Comparison of ENCODE assay signal across 11 mouse cellular contexts in genomic region chr10:79654946-79655395, GRCm38 (mm10). TPM values are rescaled to one million over a fixed set of nuclear protein-coding genes. Genes with fewer than 3 reads are reported as not detected.
DNase-seq lines count a peak whose midpoint lies in the region; ATAC-seq lines count a peak whose summit lies in the region.
"Had no signal": no experiment of that assay in that cellular context is flagged by ENCODE, and none has a peak within 500 bp of the region (broad histone marks: within the 10 kb centered on the region; RNA-seq: fewer than 3 reads in every experiment).

No protein-coding gene starts in this region.

- DNase-seq in right cerebral cortex, postnatal 10 days (ENCODE audit: low spot score in 2 of 2), result peak; percentile 76 to 92
- no peak for DNase-seq in right cerebral cortex, postnatal 14 days
- peak; percentile 78 for DNase-seq in midbrain, embryonic 10.5 days (ENCODE audit: low spot score)
- no peak for DNase-seq in adrenal gland, adult 18-20 months (ENCODE audit: low spot score in 2 of 2)
- DNase-seq in cerebellum, adult 18-20 months, result no peak
- DNase-seq in left cerebral cortex, adult 18-20 months (ENCODE audit: low spot score in 2 of 2), result no peak
- no peak for DNase-seq in thymus, postnatal 14 days
- DNase-seq: thymus, postnatal 4 days had no signal

- no peaks in the 10 kb centered on the region for H3K36me3 ChIP-seq in hindbrain, embryonic 16.5 days (ENCODE audit: control insufficient read depth, insufficient read depth, low read length)
- no peaks in the 10 kb centered on the region for H3K36me3 ChIP-seq in midbrain, embryonic 10.5 days
- H3K36me3 ChIP-seq: liver, embryonic 15.5 days had no signal

- H3K27me3 ChIP-seq in hindbrain, embryonic 16.5 days (replicated peaks; ENCODE audit: control insufficient read depth, insufficient read depth, low read length), result no peaks in the 10 kb centered on the region
- 0 out of 2 replicates have a peak, but pooled peaks cover 6% of the 10 kb centered on the region for H3K27me3 ChIP-seq in midbrain, embryonic 10.5 days (ENCODE audit: low read depth, poor library complexity, severe bottlenecking)

- no peak overlapping the region for H3K4me2 ChIP-seq in hindbrain, embryonic 16.5 days (ENCODE audit: low read length)
- H3K4me2 ChIP-seq: liver, embryonic 15.5 days had no signal

- H3K9ac ChIP-seq in hindbrain, embryonic 16.5 days (ENCODE audit: low read depth, low read length), result no peak overlapping the region
- H3K9ac ChIP-seq: liver, embryonic 15.5 days had no signal

- peaks cover 10% of the 10 kb centered on the region for H3K4me1 ChIP-seq in hindbrain, embryonic 16.5 days (ENCODE audit: control insufficient read depth, insufficient read depth, low read depth, low read length)
- H3K4me1 ChIP-seq in midbrain, embryonic 10.5 days, result peaks cover 19% of the 10 kb centered on the region
- H3K4me1 ChIP-seq: liver, embryonic 15.5 days had no signal

- H3K4me3 ChIP-seq in hindbrain, embryonic 16.5 days (ENCODE audit: low read length), result no peak overlapping the region
- H3K4me3 ChIP-seq in midbrain, embryonic 10.5 days, result no peak overlapping the region
- H3K4me3 ChIP-seq: liver, embryonic 15.5 days had no signal

- no peaks in the 10 kb centered on the region for H3K9me3 ChIP-seq in hindbrain, embryonic 16.5 days (ENCODE audit: control insufficient read depth, low read length)
- H3K9me3 ChIP-seq in midbrain, embryonic 10.5 days (replicated peaks), result no peaks in the 10 kb centered on the region
- H3K9me3 ChIP-seq: liver, embryonic 15.5 days had no signal

- 7% methylated on average over 1 of the region's 1 CpGs for WGBS in hindbrain, embryonic 16.5 days
- WGBS in midbrain, embryonic 10.5 days, result 11% methylated on average over 1 of the region's 1 CpGs

- ATAC-seq in hindbrain, embryonic 16.5 days, result peak; percentile 92

- peak overlapping the region; percentile 76 for H3K27ac ChIP-seq in hindbrain, embryonic 16.5 days (ENCODE audit: low read depth, low read length)
- H3K27ac ChIP-seq in midbrain, embryonic 10.5 days (replicated peaks), result no peak overlapping the region
- H3K27ac ChIP-seq: liver, embryonic 15.5 days had no signal

RNA-seq across cellular contexts. Expression of gene Madcam1, which starts 9.4 kb away (rescaled TPM):
- polyA plus RNA-seq in hindbrain, embryonic 16.5 days (2015; fragmentation: Nextera tagmentation; extraction: Ambion mirVana), result 0.99 and 1.5 TPM in 2 replicates
- polyA plus RNA-seq in midbrain, embryonic 10.5 days (2016; fragmentation: Nextera tagmentation; extraction: Ambion mirVana), result 0.89 and 1.1 TPM in 2 replicates
- total RNA-seq in adrenal gland, adult 18-20 months (2021), result not detected
- total RNA-seq in left cerebral cortex, adult 18-20 months (2021), result not detected

RNA-seq across cellular contexts. Expression of gene Odf3l2, which starts 9.4 kb away (rescaled TPM):
- 0.37 and 0.89 TPM in 2 replicates for polyA plus RNA-seq in hindbrain, embryonic 16.5 days (2015; fragmentation: Nextera tagmentation; extraction: Ambion mirVana)
- not detected in 2 replicates for polyA plus RNA-seq in midbrain, embryonic 10.5 days (2016; fragmentation: Nextera tagmentation; extraction: Ambion mirVana)
- total RNA-seq in adrenal gland, adult 18-20 months (2021), result not detected
- under 1 TPM in 1 of 2 experiments, not detected in 1; 0.82 TPM for total RNA-seq in left cerebral cortex, adult 18-20 months (2021)
- polyA plus RNA-seq: heart, postnatal 0 days; liver, embryonic 15.5 days had no signal

RNA-seq across cellular contexts. Expression of gene Tpgs1, which starts 14.2 kb away (rescaled TPM):
- 107 and 124 TPM in 2 replicates for polyA plus RNA-seq in hindbrain, embryonic 16.5 days (2015; fragmentation: Nextera tagmentation; extraction: Ambion mirVana)
- 68.3 and 74.9 TPM in 2 replicates for polyA plus RNA-seq in midbrain, embryonic 10.5 days (2016; fragmentation: Nextera tagmentation; extraction: Ambion mirVana)
- total RNA-seq in adrenal gland, adult 18-20 months (2021), result 10 to 100 TPM; 29.6 to 34.4 TPM
- 10 to 100 TPM; 69.8 to 77.1 TPM for total RNA-seq in left cerebral cortex, adult 18-20 months (2021)

RNA-seq across cellular contexts. Expression of gene Shc2, which starts 17.3 kb away (rescaled TPM):
- polyA plus RNA-seq in hindbrain, embryonic 16.5 days (2015; fragmentation: Nextera tagmentation; extraction: Ambion mirVana), result 13.7 and 27.7 TPM in 2 replicates
- 18.5 and 20.1 TPM in 2 replicates for polyA plus RNA-seq in midbrain, embryonic 10.5 days (2016; fragmentation: Nextera tagmentation; extraction: Ambion mirVana)
- 1 to 10 TPM; 3.3 to 5.9 TPM for total RNA-seq in adrenal gland, adult 18-20 months (2021)
- total RNA-seq in left cerebral cortex, adult 18-20 months (2021), result 10 to 100 TPM; 44.3 to 50.1 TPM

RNA-seq across cellular contexts. Expression of gene Cdc34, which starts 27.0 kb away (rescaled TPM):
- polyA plus RNA-seq in hindbrain, embryonic 16.5 days (2015; fragmentation: Nextera tagmentation; extraction: Ambion mirVana), result 73.5 and 84.7 TPM in 2 replicates
- 223 and 270 TPM in 2 replicates for polyA plus RNA-seq in midbrain, embryonic 10.5 days (2016; fragmentation: Nextera tagmentation; extraction: Ambion mirVana)
- total RNA-seq in adrenal gland, adult 18-20 months (2021), result 100 to 1,000 TPM in 1 of 2 experiments, 10 to 100 TPM in 1; 87.6 to 120 TPM
- 10 to 100 TPM; 75.4 to 77.5 TPM for total RNA-seq in left cerebral cortex, adult 18-20 months (2021)

Comparison
In these comparisons a context has a peak if more than half of its experiments do, and no peak if none do; other contexts are left out.
1. DNase-seq: peak in right cerebral cortex, postnatal 10 days (2 of 2) and midbrain, embryonic 10.5 days (single experiment); none in right cerebral cortex, postnatal 14 days (single experiment), adrenal gland, adult 18-20 months (0 of 2), cerebellum, adult 18-20 months (0 of 2), left cerebral cortex, adult 18-20 months (0 of 2) and thymus, postnatal 14 days (single experiment).